Mouse (Mus musculus): ENCODE measurements around the gene Gm45337.
"Not testable (repeated sequence)": the region's sequence is repeated elsewhere in the genome, so short reads cannot be mapped to it uniquely, and the experiment has no call there.

Gene Gm45337

GRCm38 (mm10) chr7:142144507-142144906, at the start of gene Gm45337:
Gene Gm45337, minus strand, starts transcription at chr7:142144607.
- no peak for DNase-seq (ENCODE audit: low spot score)

DNA sequence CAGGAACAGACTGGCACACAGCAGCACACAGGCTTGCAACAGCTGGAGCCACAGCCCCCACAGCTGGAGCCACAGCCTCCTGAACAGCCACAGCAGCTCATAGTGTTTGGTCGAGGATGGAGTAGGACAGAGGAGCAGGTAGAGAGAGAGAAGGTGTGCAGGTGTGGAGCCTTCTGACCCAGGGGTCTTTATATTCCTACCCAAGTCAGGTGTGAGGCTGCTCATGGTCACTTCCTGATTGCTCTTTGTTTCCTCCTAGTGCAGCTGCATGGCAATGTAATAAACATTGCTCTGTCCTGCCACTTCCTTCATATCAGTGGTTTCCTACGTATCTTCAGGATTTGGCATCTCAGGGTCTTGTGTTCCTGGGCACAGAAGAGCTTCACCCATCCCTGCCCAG, 45.9 kb upstream of the Gm45337 start, which contains the start of gene Gm10153:
Gene Gm10153 (minus strand): TSS at position 101 of the 400 bp plus-strand sequence.
- no peak for DNase-seq (ENCODE audit: low spot score)

GRCm38 (mm10) chr7:142188156-142188555, 43.7 kb upstream of the Gm45337 start:
- DNase-seq (ENCODE audit: low spot score): no peak

DNA sequence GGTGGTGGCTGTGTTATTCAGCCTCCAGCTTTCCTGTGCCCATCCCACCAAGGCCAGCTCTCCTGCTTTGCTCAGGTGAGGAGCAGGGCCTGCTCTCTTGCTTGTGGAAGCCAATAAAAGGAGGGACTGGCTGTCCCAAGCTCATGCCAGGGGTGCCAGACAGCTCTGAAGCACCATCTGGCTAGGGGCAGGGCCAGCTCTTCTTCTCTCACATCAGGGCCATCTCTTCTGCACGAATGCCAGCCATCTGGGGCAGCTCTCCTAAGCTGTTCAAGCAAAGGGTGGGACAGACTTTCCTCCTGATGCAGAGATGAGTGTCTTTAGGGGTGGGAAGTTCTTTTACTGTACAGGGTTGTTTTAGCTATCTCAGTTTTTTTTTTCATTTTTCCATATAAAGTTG, 36.6 kb upstream of the Gm45337 start:
- no peak for DNase-seq (ENCODE audit: low spot score)

DNA sequence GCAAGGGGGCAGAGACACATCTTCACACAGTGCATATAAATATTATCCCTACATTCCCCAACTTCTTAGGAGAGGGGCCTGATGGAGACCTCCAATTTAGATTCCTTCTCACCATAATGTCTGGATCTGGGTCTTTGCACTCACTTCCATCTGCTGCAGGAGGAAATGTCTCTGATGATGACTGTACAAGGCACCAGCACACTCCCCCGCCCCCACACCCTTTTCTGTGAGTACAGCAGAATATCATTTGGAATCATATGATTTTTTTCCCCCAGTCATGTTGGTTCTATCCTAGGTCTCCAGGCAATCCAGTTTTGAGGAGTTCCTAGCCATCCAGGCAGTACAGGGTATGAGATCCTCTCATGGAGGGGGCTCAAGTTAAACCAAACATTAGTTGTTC, 34.3 kb upstream of the Gm45337 start:
- DNase-seq (ENCODE audit: low spot score): no peak

DNA sequence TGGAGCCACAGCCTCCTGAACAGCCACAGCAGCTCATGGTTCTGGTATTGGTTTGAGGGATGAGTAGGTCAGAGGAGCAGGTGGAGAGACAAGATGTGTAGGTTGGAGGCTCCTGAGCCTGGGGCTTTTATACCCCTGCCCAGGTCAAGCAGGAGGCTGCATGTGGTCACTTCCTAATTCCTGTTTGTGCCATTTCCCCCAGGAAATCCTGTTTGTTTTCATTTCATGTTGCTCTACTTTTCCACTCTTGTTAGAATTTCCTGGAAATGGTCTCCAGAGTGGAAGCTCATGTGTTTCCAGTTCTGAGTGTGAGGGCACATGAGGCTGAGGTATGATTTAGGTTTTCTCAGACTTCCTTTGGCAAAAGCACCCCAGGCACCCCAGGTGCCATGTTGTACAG, 31.5 kb upstream of the Gm45337 start, which contains the start of gene Krtap5-2:
Gene Krtap5-2 (minus strand): TSS at position 101 of the 400 bp plus-strand sequence.
- DNase-seq (ENCODE audit: low spot score): not testable (repeated sequence)

- no peak for DNase-seq (ENCODE audit: low spot score)
Measured at GRCm38 (mm10) chr7:142169836-142170235, 25.4 kb upstream of the Gm45337 start.

DNA sequence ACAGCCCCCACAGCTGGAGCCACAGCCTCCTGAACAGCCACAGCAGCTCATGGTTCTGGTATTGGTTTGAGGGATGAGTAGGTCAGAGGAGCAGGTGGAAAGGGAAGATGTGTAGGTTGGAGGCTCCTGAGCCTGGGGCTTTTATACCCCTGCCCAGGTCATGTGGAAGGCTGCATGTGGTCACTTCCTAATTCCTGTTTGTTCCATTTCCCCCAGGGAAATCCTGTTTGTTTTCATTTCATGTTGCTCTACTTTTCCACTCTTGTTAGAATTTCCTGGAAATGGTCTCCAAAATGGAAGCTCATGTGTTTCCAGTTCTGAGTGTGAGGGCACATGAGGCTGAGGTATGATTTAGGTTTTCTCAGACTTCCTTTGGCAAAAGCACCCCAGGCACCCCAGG, 21.2 kb upstream of the Gm45337 start, which contains the start of gene Gm4553:
Gene Gm4553 (minus strand): TSS at position 101 of the 400 bp plus-strand sequence.
- DNase-seq (ENCODE audit: low spot score): not testable (repeated sequence)

DNA sequence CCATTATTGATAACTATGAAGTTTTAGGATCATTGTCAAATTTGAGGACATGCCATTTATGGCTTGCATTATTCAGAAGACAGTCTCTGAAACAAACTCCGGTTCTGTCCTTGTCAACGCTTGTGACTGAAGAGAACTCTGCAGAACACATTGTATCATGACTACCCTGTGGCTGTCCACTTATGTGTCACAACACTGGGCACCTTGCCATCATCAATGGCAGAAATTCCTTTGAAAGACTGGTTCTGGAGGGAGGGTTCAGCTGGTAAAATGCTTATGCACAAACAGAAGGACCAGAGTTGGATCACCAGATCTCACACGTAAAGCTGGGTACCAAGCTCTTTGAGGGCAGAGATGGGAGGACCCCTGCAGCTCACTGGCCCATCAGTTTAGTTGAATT, 15.0 kb upstream of the Gm45337 start:
- DNase-seq (ENCODE audit: low spot score): no peak

- DNase-seq (ENCODE audit: low spot score): not testable (repeated sequence)
Measured at GRCm38 (mm10) chr7:142157013-142157412, 12.6 kb upstream of the Gm45337 start, which contains the start of gene Gm29735. Gene Gm29735, minus strand, starts transcription at chr7:142157113.

- DNase-seq (ENCODE audit: low spot score): no peak
Measured at GRCm38 (mm10) chr7:142155308-142155707, 10.9 kb upstream of the Gm45337 start.

GRCm38 (mm10) chr7:142152191-142152590, 7.8 kb upstream of the Gm45337 start:
- DNase-seq (ENCODE audit: low spot score): no peak

- no peak for DNase-seq (ENCODE audit: low spot score)
Measured at GRCm38 (mm10) chr7:142148633-142149032, 4.2 kb upstream of the Gm45337 start.

DNA sequence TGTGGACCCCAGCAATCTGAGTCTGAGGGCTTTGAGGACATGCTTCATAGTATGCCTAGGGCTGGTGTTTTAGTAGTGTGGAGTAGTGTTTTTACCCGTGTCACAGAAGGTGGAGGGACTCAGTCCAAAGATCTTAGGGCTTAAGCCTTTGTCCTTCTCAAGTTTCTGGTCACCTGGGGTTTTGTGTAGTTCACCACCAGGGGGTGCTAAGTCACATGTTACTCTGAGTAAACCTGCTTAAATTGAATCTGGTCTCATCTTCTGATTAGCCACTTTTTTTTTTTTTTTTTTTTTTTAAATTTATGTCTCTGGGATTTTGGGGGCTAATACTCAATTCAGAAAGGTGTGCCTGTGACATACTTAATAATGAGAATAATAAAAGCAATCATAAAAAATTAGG, 1.6 kb upstream of the Gm45337 start:
- DNase-seq (ENCODE audit: low spot score): no peak

- no peak for DNase-seq (ENCODE audit: low spot score)
Measured at GRCm38 (mm10) chr7:142145413-142145940, 1.1 kb upstream of the Gm45337 start.

DNA sequence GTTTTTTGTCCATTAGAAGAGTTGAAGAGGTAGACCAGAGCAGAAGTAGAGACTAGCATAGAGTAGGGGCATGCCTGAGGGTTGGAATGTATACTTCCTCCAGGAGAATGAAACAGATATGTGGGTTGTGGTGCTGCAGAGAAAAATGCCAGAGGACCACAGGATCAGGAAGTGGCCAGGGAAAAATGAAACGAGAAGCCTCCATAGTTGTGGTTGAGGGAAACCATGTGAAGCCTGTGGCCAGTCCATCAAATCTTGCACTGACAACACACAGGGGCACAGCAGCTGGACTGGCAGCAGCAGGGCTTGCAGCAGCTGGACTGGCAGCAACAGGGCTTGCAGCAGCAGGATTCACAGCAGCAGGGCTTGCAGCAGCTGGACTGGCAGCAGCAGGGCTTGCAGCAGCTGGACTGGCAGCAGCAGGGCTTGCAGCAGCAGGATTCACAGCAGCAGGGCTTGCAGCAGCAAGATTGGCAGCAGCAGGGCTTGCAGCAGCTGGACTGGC, 849 bp downstream of the Gm45337 start:
- DNase-seq (ENCODE audit: low spot score): not testable (repeated sequence)

GRCm38 (mm10) chr7:142140696-142141095, 3.7 kb downstream of the Gm45337 start:
- no peak for DNase-seq (ENCODE audit: low spot score)

GRCm38 (mm10) chr7:142135934-142136333, 8.5 kb downstream of the Gm45337 start, which contains the start of gene Gm39115:
Gene Gm39115, minus strand, starts transcription at chr7:142136034.
- DNase-seq (ENCODE audit: low spot score): not testable (repeated sequence)

DNA sequence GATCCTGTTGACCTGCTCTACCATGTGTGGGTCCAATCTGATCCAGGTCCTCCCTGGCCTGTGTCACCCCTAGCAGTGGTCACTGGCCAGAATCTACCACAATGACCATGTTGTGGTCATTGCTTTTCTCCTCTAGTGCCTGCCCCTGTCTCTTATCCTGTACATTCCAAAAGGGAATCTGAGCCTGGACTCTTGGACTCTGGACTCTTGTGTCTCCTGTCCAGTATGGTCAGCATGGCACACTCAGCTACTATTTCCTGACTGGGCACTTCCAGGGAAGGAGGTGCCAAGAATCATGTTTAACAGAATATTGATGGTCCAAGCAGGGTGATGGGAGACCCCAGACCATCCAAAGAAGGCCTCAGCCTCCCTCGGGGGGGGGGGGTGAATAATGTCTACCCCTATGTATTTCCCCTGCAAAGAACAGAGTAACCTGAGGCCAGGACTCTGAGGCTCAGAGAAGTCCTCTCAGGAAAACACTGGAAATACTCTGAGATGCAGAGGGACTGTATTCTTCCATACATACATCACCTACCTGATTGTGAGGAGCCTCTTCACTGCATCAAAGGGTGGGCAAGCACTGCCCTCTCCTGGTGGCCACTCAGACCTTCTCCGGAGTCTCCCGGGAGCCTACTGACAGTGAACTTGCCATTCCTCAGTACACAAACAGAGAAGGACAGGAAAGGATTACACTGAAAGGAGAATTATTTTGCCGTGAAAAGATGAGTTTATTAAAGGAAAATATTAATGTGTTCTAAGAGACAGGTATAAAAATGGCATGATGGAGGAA, 10.0 kb downstream of the Gm45337 start:
- DNase-seq (ENCODE audit: low spot score): no peak

DNA sequence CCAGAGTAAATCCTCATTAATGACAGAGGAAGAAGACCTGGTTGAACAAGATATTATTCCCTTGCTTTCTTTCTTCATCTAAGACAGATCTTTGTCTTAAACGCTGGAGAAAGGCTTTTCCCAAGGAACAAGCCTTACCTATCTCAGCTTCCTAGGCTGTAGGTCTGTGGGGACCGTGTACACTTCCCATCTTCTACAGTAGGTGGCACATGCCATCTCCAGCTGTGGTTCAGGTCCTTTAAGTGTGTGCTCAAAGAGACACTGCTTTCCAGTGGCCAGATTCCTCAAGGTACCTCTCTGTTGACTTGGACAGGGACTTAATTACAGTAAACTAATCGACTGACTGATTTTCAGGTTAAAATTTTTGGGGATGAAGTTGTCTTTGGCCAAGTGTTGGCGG, 15.6 kb downstream of the Gm45337 start:
- DNase-seq (ENCODE audit: low spot score): no peak

DNA sequence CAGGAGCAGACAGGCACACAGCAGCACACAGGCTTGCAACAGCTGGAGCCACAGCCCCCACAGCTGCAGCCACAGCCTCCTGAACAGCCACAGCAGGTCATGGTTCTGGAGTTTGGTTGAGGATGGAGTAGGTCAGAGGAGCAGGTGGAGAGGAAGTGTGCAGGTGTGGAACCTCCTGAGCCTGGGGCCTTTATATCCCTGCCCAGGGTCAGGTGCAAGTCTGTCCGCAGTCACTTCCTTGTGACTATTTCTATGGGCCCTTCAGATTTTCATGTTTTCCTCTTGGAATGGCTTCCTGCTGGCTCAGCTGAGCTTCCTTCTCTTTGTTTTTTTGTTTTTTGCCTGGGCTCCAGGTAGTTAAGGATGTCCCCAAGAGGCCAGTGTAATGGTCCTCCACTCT, 23.8 kb downstream of the Gm45337 start, which contains the start of gene Gm45618:
Gene Gm45618 (minus strand): TSS at position 101 of the 400 bp plus-strand sequence.
- DNase-seq (ENCODE audit: low spot score): not testable (repeated sequence)

DNA sequence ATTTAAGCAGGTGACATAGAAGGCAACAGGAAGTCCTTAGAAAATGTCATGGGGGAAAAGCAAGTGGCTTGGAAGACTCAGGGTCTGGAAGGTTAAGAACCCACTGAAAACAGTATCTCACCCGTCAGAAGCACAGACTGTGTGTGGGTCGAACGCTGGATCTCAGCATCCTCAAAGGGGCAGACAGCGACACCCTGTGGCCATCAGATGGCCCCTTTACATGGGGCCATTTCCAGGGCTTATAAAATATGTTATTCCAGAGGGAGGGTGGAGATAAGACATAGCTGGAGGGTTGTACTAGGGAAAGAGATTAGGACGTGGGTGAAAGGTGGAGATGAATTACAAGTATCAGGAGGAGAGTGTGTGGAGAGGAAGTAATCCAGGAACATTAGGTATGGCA, 24.8 kb downstream of the Gm45337 start:
- no peak for DNase-seq (ENCODE audit: low spot score)

DNA sequence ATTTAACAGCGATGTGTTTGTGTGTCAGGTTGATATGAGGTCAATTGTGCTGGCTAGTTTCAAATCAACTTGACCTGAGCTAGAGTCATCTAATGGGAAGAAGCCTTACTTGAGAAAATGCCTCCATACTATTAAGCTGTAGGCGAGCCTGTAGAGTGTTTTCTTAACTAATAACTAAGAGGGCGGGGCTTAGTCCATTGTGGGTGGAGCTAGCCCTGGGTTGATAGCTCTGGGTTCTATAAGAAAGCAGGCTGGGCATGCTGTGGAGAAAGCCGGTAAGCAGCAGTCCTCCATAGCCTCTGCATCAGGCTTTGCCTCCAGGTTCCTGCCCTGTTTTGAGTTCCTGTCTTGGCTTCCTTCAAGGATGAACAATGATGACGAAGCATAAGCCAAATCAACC, 39.7 kb downstream of the Gm45337 start:
- DNase-seq (ENCODE audit: low spot score): no peak
